Mouse (Mus musculus) heart, postnatal 0 days (tissue): ENCODE measurements around the gene Rab4b.

ENCODE experiments used
- CTCF ChIP-seq: IDR thresholded peaks from 2 replicates; pipeline ENCODE4 v1.5.1; 2016; ENCODE audit warnings: antibody characterized with exemption, control low read depth, low read depth
- EP300 ChIP-seq: IDR thresholded peaks from 2 replicates; pipeline ENCODE4 v1.6.1; 2016; ENCODE audit warnings: antibody characterized with exemption, low read depth

DNA sequence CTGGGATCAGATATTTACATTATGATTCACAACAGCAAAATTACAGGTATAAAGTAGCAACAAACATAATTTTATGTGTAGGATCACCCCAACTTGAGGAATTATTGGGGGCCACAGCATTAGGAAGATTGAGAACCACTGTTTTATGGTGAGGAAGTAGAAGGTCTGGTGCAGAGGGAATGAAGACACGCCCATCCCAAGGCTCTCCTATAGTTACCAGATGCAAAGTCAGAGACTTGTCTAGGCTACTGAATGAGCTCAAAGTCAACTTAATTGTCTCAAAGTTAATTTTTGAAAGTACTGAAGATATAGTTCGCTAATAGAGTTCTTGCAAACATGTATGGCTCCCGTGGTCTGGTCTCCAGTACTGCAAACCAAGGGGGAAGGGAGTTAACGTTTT is 44.9 kb downstream of the Rab4b start:
- TF ChIP-seq EP300 = no peak
- TF ChIP-seq CTCF = no peak
